In the genomic region with DNA sequence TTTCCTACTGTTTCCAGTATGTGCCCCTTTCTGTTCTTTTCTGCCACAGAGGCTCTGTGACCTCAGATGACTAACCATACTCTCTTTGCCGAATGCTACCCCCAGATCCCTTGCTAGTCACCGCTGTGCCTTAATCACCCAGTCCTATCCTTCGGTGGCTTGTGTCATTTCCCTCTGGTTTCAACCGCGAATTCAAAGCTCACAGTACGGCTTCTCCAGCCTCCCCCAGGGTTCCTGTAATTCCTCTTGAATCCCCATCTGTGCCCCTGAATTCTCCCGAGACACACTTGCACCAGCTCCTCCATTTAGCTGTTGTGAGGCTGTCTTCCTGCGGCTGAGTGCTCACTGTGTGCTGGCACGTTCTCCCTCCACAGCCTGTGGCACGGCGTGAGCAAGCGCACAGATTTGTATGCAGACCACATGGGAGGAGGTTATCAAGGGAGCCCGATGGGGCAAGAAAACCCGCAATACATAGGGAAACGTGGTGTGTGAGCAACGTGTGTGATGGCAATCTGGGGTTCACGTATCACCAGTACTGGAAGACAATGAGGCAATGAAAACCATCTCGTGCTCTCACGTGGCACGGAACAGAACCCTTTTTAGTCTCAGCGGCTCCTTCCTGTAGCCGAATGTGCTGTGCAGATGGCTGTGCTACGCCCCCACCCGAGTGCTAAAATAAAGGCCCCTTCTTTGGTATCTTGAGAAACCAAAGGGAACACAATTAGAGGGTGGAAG, we compare ENCODE assay signal across 9 mouse cellular contexts.
DNase-seq lines count a peak whose midpoint lies in the region; ATAC-seq lines count a peak whose summit lies in the region.
"Had no signal": no experiment of that assay in that cellular context is flagged by ENCODE, and none has a peak within 500 bp of the region (broad histone marks: within the 10 kb centered on the region; RNA-seq: fewer than 3 reads in every experiment).

No protein-coding gene starts in this region.

- intact Hi-C loops in left cerebral cortex, postnatal 36 days (cut with DNase I): loop anchor here (2.0 to 5.0 kb wide), 5 partner anchors 36 to 126 kb away; a partner anchor contains a TSS

- WGBS in embryonic facial prominence, embryonic 12.5 days: 2% methylated on average over 24 of the region's 24 CpGs

- peaks cover 16% of the 10 kb centered on the region; the same call in 1 of the 2 replicates for H3K4me1 ChIP-seq in embryonic facial prominence, embryonic 12.5 days

- peak overlapping the region; percentile 42 for H3K4me2 ChIP-seq in embryonic facial prominence, embryonic 12.5 days (replicated peaks)

- H3K9ac ChIP-seq in embryonic facial prominence, embryonic 12.5 days: peak overlapping the region; percentile 16; the same call in 1 of the 2 replicates

- H3K9me3 ChIP-seq in embryonic facial prominence, embryonic 12.5 days: no peaks in the 10 kb centered on the region

- H3K4me3 ChIP-seq in embryonic facial prominence, embryonic 12.5 days: peak overlapping the region; percentile 10
- H3K4me3 ChIP-seq: erythroblast, embryonic 14.5 days had no signal

- H3K27me3 ChIP-seq in embryonic facial prominence, embryonic 12.5 days: 0 out of 2 replicates have a peak, but pooled peaks cover 5% of the 10 kb centered on the region

- DNase-seq in 416B (ENCODE audit: low read depth) (peak; percentile 65), NIH3T3 (ENCODE audit: low read depth) (peak; percentile 58), adipocyte (ENCODE audit: low spot score) (no peak)
- DNase-seq in left cerebral cortex, postnatal 36 days (ENCODE audit: low spot score in 2 of 2): peak; percentile 89 to 91
- DNase-seq in naive thymus-derived CD4-positive, alpha-beta T cell, adult 2 months (ENCODE audit: low read depth): peak; percentile 66
- peak; percentile 32 for DNase-seq in thymus, postnatal 25 days

- peak overlapping the region; percentile 3; the same call in 1 of the 2 replicates for H3K27ac ChIP-seq in embryonic facial prominence, embryonic 12.5 days

- peak; percentile 28; the same call in 1 of the 2 replicates for ATAC-seq in embryonic facial prominence, embryonic 12.5 days (ENCODE audit: insufficient number of reproducible peaks, insufficient read depth, low FRiP score, low TSS enrichment)
- ATAC-seq in hematopoietic stem cell, adult 5-6 weeks (replicated peaks in 1 of 2; ENCODE audit: insufficient read depth in 1 of 2, low FRiP score in 2 of 2, low TSS enrichment in 1 of 2, low read depth in 1 of 2, poor library complexity in 2 of 2, severe bottlenecking in 2 of 2): peak; percentile 61 to 63

- no peaks in the 10 kb centered on the region for H3K36me3 ChIP-seq in embryonic facial prominence, embryonic 12.5 days
